Mouse (Mus musculus) megakaryocyte progenitor cell, adult 5-6 weeks (primary cell): ENCODE measurements around the gene Xdh. TPM values are rescaled to one million over a fixed set of nuclear protein-coding genes. Genes with fewer than 3 reads are reported as not detected.
"Not testable (repeated sequence)": the region's sequence is repeated elsewhere in the genome, so short reads cannot be mapped to it uniquely, and the experiment has no call there.

Experiments used
- ATAC-seq: replicated peaks from 2 replicates; pipeline ENCODE4 v1.8.0; 2016; ENCODE audit warnings: mild to moderate bottlenecking, moderate TSS enrichment, inconsistent platforms; ENCODE audit not compliant: poor library complexity
- total RNA-seq, 2 experiments: library from RNA; stranded (forward) in 1 of 2; stranded (reverse) in 1 of 2; fragments of 157-497, 149-512 nt in 1 of 2; fragments of 200-1000 nt in 1 of 2; gene quantifications; 2 replicates each; pipeline versions ENCODE4 v1.2.3 to v1.2.4; 2015 to 2017

Xdh gene
- total RNA-seq, 2 experiments from 2014 or later = 23.1 to 24.5 TPM

DNA sequence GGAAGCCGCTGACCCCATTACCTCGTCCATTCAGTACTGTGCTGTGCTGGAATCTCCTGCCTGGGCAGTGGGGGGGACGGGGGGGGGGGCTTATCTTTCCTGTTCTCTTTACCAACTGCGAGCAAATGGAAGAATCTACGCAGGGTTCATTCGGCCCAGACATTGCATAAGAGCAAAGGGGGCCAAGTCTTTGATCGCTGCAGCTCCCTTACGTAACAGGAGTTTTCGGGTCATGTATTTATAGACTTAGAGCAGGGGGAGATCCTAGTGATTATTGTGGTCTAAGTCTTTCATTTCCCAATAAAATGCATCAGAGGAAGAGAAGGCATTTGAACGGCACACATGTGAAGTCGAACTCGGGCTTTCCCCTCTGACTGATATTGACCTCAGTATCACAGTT, 66.7 kb downstream of the Xdh start:
- peak; percentile 72 for ATAC-seq

DNA sequence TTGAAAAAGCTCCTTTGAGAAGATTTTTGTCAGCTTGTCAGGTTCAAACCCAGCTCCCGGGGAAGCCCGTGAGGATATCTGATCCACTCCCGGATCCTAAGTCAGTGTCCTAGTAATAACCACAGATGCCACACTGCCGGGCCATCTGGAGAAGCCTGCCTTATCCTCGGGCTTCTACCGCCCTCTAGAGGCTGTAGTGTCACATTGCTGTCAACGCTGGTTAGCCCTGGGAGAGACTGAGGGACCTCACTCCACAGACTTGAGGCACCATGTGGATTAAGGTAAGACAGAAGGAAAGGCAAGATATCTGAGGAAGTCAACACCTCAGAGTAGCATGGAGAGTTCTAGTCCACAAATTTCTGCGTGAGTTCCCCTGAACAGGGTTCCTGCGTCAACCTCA, 67.8 kb downstream of the Xdh start:
- ATAC-seq = peak; percentile 92

DNA sequence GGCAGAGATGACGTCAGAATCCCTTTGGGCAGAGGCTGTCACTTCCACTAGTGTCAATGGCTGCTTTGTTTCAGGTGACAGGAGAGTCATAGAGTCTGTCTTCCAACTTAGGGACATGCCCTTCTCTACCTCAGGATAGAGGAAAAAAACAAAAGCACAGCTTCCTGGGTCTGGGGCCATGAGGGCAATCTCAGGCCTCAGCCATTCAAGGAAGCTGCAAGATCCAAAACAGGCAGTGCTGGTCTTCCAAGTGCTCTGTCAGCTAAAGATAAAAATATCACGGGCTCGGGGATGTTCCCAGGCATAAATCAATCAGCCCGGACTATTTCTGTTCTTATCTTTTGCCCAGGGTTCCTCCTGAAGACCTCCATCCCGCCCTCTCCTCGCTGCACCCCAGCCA, 68.7 kb downstream of the Xdh start:
- no peak for ATAC-seq

DNA sequence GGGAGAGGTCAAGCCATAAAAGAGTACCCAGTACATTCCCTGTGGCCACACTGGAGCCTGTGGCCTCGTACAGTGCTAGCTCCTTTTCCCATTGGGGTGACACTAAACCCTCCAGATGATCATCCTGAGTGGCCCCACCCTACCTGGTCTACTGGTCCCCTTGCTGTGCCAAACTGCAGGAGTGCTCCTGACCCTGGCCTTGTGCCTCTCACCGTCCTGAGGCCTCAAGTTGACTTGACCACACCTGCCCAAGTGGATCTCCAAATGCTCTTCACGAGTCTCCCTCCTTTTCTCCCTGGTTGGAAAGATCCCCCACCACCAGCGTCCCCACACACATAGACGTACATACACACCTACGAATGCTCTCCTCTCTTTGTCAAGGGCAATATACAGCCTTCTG, 69.7 kb downstream of the Xdh start:
- no peak for ATAC-seq

DNA sequence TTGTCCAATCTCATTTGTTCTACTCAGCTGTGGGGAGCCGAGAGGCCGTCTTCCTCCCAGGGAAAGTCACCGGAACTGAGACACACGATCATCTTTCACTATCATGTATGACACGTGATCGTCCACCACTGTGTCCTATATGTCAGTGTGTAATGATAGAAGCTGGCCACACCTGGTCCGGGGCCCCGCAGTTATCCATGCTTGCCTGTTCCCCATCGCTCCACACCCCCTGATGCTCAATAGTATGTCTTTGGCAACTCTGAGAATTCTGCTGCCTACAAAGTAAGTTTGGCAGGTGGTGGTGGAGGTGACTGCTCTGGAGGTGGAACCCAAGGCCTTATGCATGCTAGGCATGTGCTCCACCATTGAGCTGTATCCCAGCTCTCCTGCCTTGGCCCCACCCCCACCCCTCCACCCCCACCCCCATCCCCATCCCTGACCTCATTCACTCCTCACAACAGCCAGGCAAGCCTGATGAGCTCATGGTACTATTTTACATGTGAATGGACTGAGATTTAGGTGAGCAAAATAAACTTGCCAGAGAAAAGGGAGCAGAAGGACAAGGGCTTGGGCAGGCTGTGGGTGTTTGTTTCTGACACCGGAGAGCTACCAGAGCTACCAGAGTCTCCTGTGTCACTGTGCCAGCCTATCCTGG, 70.6 kb downstream of the Xdh start:
- ATAC-seq = no peak

DNA sequence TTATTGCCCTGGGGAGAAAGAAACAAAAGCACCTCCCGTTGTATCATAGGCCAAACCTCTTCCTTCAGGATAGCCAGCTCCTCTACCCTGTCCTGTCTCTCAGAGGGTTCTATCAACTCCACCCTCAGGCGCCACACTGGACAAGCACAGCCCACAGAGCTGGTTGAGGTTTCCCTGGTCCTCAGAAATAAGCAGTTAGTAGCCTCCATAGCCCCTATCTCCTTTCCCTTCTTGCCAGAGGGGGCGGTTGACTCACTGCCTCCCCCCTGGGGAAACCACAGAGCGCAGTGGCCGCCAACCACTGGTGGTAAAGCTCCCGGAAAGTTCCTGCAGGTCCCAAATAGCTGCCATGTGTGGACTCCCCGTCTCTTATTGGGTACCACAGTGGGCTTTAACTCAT, 74.3 kb downstream of the Xdh start:
- peak; percentile 69 for ATAC-seq

DNA sequence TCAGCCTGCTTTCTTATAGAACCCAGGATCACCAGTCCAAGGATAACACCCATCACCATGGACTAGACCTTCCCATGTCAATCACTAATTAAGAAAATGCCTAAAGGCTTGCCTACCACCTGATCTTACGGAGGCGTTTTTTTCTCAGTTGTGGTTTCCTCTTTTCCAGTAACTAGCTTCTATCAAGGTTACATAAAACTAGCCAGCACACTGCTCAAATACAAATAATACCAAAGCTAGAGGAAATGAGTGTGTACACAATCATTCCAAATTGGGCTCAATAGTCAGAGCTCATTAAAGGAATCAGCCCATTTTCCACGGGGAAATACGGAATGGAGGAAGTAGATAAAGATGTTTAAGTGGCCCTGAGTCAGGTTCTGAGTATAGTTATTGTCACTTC, 74.7 kb downstream of the Xdh start:
- peak; percentile 47; the same call in 1 of the 2 replicates for ATAC-seq

DNA sequence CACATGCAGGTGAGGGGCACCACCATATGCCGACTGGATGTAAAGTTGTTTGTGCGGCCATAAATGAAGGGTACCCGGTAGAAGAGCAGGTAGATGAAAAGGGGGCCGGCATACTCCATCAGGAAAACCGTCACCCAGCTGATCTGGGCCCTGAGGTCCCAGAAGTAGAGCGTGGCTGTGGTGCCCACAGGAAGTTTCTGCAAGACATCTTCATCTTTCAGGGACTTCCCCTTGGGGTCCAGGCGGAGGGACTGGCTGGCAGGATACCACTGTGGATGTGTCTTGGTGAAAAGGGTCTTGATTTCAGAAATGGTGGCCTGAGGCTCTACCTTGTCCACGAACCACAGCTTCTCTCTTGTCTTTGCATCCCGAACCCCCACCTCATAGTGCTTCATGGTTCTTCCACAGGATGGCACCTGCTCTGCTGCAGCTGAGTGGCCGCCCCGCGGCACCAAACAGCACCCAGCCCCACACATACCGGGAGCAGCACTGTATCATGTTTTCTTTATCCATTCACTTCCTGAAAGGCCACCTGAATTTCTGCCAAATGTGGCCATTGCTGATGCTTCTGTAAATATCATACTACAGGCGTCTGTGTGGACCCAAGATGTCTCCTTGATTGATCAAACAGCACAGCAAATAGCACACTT, 78.9 kb downstream of the Xdh start:
- peak; percentile 44; the same call in 1 of the 2 replicates for ATAC-seq

DNA sequence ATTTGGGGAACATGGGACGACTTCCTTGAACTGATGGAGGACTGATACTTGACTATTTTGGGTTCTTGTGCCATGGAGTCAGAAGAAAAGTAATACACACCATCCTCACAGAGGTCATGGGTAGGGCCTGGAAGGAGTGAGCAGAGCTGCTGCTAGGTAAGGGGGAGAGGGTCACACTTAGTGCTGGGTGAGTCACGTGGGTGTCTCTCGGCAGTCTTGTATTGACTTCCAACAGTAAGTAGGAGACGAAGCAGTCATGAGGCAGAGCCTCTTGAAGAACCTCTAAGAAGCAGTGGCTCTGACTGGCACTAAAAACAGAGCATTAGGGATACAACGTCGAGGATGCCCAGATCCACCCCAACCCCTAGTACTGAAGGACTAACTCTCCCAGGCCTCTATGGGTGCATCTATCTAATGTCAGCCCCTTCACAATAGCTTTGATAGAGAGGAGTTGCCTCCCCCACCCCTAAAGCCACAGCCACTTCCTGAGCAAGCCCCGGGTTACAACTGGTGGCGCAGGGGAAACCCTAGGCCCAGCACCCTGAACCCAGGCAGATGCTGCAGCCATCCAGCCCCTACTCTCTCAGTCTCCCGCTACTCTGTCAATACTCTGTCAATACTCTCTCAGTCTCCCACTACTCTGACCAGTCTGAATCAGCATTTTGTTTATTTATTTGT, 80.8 kb downstream of the Xdh start:
- peak; percentile 37; the same call in 1 of the 2 replicates for ATAC-seq

DNA sequence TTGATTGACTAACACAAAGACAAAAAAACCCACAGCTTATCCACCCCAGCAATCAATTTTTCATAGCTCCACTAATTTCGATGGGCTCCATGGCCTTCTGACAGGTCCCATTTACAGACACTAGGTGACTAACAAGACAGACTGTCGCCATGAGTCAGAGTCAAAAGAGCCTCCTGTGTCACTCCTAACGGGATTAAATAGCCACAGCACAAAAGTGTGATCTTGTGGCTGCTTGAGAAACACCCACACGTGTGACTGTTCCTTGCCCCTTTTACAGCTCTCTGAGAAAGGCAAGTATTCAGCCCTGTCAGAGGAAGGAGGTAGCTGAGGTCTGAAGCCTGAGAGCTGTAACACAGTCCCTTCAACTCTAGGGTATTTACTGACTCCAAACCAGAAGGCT, 96.3 kb downstream of the Xdh start:
- ATAC-seq = no peak

DNA sequence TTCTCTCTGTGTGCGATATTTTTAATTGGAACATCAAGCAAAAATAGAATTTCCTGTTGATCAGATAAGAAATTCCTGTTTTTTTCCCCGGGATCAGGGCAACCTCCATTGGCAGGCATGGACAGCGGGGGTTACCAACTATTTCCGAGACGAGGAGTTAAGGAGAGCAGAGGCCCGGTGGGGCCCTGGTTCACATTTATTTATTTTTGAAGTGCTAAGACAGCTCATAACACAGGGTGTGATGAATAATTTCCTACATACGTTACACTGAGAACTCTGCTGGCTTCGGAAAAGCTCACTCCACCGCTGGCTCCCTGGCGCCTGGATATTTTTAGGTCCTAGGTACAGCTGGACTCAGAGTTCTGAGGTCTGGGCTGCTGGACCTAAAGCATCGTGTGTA, 97.0 kb downstream of the Xdh start:
- no peak for ATAC-seq

DNA sequence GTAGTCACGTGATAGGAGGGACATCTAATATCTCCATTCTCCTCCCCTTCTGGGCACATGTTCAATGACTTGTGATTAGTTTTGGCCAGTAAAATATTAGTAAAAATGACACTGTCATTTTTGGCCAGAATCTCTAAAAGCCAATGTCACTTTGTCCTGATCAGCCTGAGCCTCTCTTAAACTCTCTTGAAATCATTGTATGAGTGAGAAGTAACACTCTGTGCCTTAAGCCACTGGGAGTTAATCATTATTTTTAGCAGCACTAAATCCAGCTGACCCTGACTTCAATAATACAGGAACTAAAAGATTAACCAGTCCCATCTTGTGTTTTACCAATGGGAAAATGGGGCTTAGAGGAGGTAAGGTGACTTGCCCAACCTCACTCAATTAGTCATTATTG, 102.6 kb downstream of the Xdh start:
- no peak for ATAC-seq

DNA sequence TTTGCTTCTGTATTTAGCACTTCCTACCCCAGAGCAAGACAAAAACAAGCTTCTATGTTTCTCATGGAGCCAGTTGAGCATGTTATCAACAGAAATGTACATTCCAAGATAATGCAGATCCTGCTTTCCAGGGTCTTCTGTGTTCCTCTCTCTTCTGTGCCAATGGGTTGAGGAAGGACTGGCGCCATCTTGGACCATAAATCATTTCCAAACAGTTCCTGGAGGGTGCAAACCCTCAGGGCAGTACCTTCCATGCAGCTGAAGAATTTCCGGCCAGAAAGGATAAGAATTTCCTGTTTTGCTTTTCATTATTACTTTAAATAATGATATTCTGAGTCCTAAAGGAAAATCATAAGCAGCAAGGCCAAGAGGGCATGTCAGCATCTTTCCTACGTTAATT, 104.4 kb downstream of the Xdh start:
- no peak for ATAC-seq

DNA sequence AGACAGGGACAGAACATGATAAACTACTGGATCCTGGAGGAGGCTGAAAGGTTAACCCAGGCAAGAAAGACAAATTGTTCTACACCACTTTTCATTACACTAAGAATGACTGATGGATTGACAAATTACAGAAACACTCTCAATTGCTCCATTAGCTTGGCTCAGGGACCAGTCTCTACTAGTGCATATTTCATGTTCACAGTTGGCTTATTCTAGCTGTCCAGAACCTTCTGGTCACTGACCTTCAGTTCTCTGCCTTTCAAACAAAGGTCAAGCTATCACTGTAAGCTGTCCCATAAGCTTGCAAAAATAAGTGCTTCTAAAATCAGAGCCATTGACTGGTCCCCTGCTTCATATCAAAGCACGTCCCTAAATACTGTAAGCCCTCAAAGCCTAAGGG, 107.0 kb downstream of the Xdh start:
- no peak for ATAC-seq

DNA sequence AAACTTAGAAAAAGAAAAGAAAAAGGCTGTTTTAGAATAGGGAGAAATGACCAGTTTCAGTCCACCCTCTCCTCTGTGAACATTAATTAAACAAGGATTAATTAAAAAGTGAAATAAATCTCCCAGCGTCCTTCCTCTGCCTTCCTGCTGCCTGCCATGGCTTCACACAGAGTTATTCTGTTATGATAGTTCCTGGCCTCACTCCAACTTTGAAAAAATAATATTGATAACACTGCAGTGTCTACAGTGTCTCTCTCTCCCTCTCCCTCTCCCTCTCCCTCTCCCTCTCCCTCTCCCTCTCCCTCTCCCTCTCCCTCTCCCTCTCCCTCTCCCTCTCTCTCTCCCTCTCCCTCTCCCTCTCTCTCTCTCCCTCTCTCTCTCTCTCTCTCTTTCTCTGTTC, 110.1 kb downstream of the Xdh start:
- ATAC-seq = not testable (repeated sequence)

DNA sequence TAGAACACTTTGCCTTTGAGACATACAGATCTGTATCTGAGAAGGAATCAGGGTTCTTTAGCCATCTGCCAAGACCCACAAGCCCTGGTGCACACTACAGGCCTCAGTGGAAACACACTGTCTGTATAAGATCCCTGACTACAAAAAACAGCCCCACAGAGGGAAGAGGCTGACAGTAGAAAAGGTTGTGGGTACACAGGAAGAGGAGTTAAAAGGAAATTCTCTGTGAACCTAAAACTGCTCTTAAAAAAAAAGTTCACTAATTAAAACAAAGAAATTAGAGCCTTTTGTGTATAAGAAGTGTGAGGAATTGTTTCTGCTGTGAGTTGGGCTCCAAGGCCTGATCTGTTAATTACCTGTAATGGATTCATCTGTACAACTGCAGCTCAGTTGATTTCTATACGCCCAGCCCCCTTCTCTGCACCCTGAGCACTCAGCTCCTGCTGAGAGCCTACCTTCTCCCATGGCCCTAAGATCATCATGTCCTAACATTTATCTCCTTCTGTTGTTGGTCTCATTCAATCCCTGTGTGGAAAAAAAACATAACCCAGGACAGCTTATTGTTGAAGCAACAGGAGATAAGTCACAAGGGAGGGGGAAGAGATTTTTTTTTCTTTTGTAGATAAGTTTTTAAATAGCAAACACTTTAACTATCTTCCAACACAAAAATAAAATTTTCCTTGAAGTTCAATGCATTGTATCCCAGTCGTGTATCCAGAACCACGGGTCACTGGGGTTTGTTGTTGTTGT, 110.7 kb downstream of the Xdh start:
- ATAC-seq = no peak

DNA sequence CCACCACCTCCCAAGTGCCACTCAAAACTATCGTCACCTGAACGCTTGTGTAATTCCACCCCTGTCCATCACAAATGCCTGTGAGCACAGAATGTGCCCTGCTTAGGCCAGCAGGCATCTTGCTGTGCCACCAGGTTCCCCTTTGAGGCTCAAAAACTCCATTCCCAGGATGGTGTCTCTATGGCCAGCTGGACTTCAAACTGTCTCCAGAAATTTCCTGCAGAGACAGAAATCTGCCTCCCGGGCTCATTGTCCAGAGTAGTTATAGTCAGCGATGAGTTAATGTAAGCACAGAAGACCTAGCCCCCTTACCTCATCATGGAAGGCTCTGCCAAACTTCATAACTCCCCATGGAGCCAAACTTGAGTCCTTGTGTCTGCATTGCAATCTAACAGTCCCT, 112.8 kb downstream of the Xdh start:
- no peak for ATAC-seq

DNA sequence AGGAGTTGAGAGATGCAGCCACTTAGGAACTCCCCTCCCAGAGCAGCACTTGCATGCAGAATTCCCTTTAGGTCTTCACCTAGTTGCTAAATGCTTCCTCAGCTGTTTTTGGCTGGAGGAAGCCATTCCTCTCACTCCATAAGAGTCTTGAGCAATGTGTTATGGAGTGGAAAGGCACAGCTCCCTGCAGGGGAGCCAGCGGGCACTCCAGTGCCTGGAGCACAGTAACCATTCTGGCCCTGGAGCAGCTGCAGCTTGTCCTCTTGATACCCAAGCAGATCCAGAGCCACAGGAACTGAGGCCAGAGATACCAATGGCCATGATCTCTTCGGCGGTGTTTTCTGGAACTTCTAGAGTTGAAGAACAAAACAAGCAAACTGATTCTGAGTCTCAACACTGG, 113.4 kb downstream of the Xdh start:
- ATAC-seq = no peak
